Mouse (Mus musculus) MEL (cell line): ENCODE measurements at regions not wholly inside any gene's neighbourhood (a gene's known extent, or its start where the extent isn't known, plus 50 kb on each side); places are given as distances from the start of the nearest gene placed in this dataset.
"Not testable (repeated sequence)": the region's sequence is repeated elsewhere in the genome, so short reads cannot be mapped to it uniquely, and the experiment has no call there.

Source experiments
- CHD2 ChIP-seq: IDR thresholded peaks from 2 replicates; pipeline ENCODE4 v1.6.1; 2011; ENCODE audit warnings: low read length, improper control_type of control experiment
- CTCF ChIP-seq, 3 experiments: IDR thresholded peaks in 2 of 3; conservative IDR thresholded peaks in 1 of 3; 2 replicates each; pipeline ENCODE4 v1.5.1; 2011 to 2012; ENCODE audit warnings: low read length in 3 of 3, low read depth in 2 of 3, mild to moderate bottlenecking in 2 of 3, improper control_type of control experiment in 1 of 3, inconsistent platforms in 1 of 3, mixed read lengths in 1 of 3, moderate library complexity in 1 of 3; ENCODE audit not compliant: control insufficient read depth in 1 of 3, insufficient read depth in 1 of 3, poor library complexity in 1 of 3, severe bottlenecking in 1 of 3
- ELF1 ChIP-seq: IDR thresholded peaks from 2 replicates; pipeline ENCODE4 v1.6.1; 2014; ENCODE audit warnings: low read depth, mild to moderate bottlenecking, inconsistent platforms, low read length, improper control_type of control experiment, moderate library complexity
- EP300 ChIP-seq, 2 experiments: IDR thresholded peaks; 2 replicates each; pipeline ENCODE4 v1.6.1; 2011; ENCODE audit warnings: improper control_type of control experiment in 2 of 2, low read length in 2 of 2, low read depth in 1 of 2, mild to moderate bottlenecking in 1 of 2
- KAT2A ChIP-seq: conservative IDR thresholded peaks from 2 replicates; pipeline ENCODE4 v1.6.1; 2012; ENCODE audit warnings: low read depth, low read length, improper control_type of control experiment, inconsistent platforms
- NRF1 ChIP-seq: IDR thresholded peaks from 2 replicates; pipeline ENCODE4 v1.6.1; 2014; ENCODE audit warnings: low read depth, mild to moderate bottlenecking, inconsistent platforms, low read length, improper control_type of control experiment, moderate library complexity; ENCODE audit not compliant: poor library complexity, insufficient read depth, severe bottlenecking
- POLR2A ChIP-seq, 2 experiments: IDR thresholded peaks; 2 replicates each; pipeline ENCODE4 v1.6.1; 2011 to 2012; ENCODE audit warnings: low read length in 2 of 2, mild to moderate bottlenecking in 2 of 2, control low read depth in 1 of 2, improper control_type of control experiment in 1 of 2, low read depth in 1 of 2, moderate library complexity in 1 of 2; ENCODE audit not compliant: control insufficient read depth in 1 of 2, insufficient read depth in 1 of 2, poor library complexity in 1 of 2
- TAL1 ChIP-seq: IDR thresholded peaks from 2 replicates; pipeline ENCODE4 v1.6.1; 2012; ENCODE audit warnings: mild to moderate bottlenecking, inconsistent platforms, low read length, moderate library complexity, mixed read lengths
- UBTF ChIP-seq: IDR thresholded peaks from 2 replicates; pipeline ENCODE4 v1.6.1; 2012; ENCODE audit warnings: low read depth, mild to moderate bottlenecking, inconsistent platforms, low read length, improper control_type of control experiment, moderate library complexity, borderline replicate concordance; ENCODE audit not compliant: insufficient read depth

DNA sequence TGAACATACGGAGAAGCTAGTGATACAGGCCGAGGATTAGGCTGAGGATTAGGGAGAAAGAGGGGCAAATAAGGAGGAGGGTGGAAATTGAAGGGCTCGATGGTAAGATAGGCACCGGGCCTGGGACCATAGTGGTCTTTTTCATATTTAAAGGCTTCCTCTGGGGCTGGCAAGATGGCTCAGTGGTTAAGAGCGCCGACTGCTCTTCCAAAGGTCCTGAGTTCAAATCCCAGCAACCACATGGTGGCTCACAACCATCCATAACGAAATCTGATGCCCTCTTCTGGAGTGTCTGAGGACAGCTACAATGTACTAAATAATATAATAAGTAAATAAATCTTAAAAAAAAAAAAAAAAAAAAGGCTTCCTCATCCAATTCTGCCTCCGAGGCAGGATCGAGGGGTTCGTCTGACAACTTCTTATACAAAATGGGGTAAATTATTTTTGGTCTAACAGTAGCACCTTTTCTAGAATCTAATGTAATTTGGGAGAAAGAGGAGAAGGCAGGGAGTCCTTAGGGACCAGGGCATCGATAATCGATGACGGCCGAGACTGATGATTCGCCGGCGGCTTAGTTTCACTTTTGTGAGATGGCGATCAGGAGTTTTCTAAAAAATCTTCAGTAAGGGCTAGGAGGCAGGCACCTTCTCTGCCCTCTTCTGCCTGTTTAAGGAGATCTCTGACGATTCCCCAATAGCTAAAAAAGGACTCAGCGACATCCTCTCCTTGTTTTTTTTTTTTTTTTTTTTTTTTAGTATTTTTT lies 65.4 kb upstream of the Zfp709 start:
- TF ChIP-seq NRF1; KAT2A; ELF1; UBTF; POLR2A (IDR thresholded peaks at IDR 0.05; ENCODE audit: control insufficient read depth in 1 of 2, insufficient read depth in 1 of 2, low read depth in 1 of 2, low read length in 2 of 2, poor library complexity in 1 of 2); CTCF (IDR thresholded peaks at IDR 0.05 in 2 of 3, conservative IDR thresholded peaks at IDR 0.05 in 1 of 3; ENCODE audit: control insufficient read depth in 1 of 3, insufficient read depth in 1 of 3, low read depth in 2 of 3, low read length in 3 of 3, poor library complexity in 1 of 3, severe bottlenecking in 1 of 3); CHD2; EP300 (IDR thresholded peaks at IDR 0.05; ENCODE audit: low read depth in 1 of 2, low read length in 2 of 2); TAL1: not testable (repeated sequence)
